Mouse (Mus musculus): ENCODE measurements around the gene Calcoco1. TPM values are rescaled to one million over a fixed set of nuclear protein-coding genes. Genes with fewer than 3 reads are reported as not detected.
A peak's percentile ranks its signal among the peaks of the same experiment; 100 is the strongest.

The Calcoco1 gene
- polyA plus RNA-seq (2016; fragmentation: Nextera tagmentation; extraction: Ambion mirVana), result 55.1 and 55.3 TPM in 2 replicates

DNA sequence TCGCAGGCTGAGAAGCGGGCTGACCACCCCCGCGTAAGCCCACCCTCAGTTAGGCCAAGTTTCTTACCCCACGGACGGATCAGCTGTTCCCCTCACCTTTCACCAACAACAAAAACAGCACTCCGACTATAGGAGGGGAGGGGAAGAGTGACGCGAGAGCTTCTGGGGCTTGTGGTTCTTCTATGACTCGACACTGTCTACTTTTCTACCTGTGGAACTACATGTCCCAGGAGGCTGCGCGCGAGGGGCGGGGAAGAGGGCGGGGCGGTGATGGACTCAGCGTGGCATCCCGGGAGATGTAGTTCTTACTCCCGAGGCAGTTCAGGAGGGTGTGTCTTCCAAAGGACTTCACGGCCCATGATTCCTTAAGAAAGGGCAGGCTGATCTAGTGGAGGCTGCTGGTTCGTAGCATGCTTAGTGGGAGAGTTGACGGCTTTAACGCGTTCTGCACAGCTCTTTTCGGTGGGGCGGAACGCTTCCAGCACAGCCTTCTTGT lies at the start of gene Calcoco1:
Gene Calcoco1 (minus strand): TSS at position 199 of the 496 bp plus-strand sequence.
- Histone ChIP-seq H3K9me3 (replicated peaks) (no peaks in the 10 kb centered on the region), H3K4me1 (replicated peaks) (peaks cover 19% of the 10 kb centered on the region), H3K4me2 (peak within 1 kb of the TSS; percentile 86), H3K36me3 (peaks cover 23% of the 10 kb centered on the region), H3K27me3 (replicated peaks) (no peaks in the 10 kb centered on the region; the same call in 1 of the 2 replicates), H3K9ac (peak within 1 kb of the TSS; percentile 72), H3K4me3 (peak within 1 kb of the TSS; percentile 74), H3K27ac (ENCODE audit: poor library complexity, severe bottlenecking) (peak within 1 kb of the TSS; percentile 83)
- WGBS, result under 1% methylated on average over 27 of the region's 27 CpGs
- ATAC-seq (ENCODE audit: insufficient number of reproducible peaks, low FRiP score), result peak; percentile 99

DNA sequence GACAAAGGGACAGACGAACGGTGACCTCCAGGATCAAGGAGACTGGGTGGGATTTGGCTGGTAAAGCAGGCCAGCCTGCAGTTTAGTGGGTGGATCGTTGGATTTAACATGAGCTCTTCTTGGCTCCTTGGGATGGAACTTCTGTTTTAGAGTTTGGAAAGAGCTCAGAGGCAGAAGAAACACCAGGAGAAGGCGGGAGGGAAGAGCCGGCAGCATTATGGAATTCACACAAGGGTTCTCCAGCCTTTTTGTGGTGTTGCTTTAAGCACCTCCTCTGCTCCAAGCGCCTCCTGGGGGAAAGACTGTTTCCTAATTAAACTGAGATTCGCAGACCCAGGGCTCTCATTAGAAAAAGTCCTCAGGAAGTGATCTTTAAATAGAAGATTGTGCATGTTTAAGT lies 48.9 kb upstream of the Calcoco1 start:
- 46% methylated on average over 7 of the region's 7 CpGs for WGBS
- Histone ChIP-seq H3K27me3 (replicated peaks) (peaks cover 54% of the 10 kb centered on the region), H3K4me1 (replicated peaks) (no peaks in the 10 kb centered on the region), H3K36me3 (no peaks in the 10 kb centered on the region), H3K9me3 (replicated peaks) (no peaks in the 10 kb centered on the region), H3K27ac (ENCODE audit: poor library complexity, severe bottlenecking) (no peak overlapping the region), H3K4me2 (no peak overlapping the region), H3K9ac (no peak overlapping the region), H3K4me3 (no peak overlapping the region)
- ATAC-seq (ENCODE audit: insufficient number of reproducible peaks, low FRiP score), result no peak

DNA sequence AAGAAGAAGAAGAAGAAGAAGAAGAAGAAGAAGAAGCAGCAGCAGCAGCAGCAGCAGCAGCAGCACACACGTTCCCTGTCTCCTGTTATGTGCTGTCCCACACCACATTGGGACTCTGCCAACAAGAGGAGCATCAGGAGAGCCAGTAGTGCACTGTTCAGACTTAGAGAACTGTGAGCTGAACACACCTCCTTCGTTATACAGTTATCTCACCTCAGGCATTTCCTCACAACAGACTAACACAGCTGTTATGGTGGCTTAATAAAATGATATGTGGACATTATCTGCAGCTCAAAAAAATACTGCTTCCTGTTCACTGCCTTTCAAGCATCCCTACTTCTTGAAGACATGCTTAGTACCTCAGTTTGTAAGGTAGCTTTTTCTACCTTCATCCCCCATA lies 43.2 kb upstream of the Calcoco1 start:
- Histone ChIP-seq H3K36me3 (no peaks in the 10 kb centered on the region), H3K27me3 (replicated peaks) (peaks cover 66% of the 10 kb centered on the region), H3K9ac (no peak overlapping the region), H3K4me1 (replicated peaks) (no peaks in the 10 kb centered on the region), H3K27ac (ENCODE audit: poor library complexity, severe bottlenecking) (no peak overlapping the region), H3K9me3 (replicated peaks) (no peaks in the 10 kb centered on the region), H3K4me3 (no peak overlapping the region), H3K4me2 (no peak overlapping the region)
- 38% methylated on average over 2 of the region's 2 CpGs for WGBS
- ATAC-seq (ENCODE audit: insufficient number of reproducible peaks, low FRiP score), result no peak

DNA sequence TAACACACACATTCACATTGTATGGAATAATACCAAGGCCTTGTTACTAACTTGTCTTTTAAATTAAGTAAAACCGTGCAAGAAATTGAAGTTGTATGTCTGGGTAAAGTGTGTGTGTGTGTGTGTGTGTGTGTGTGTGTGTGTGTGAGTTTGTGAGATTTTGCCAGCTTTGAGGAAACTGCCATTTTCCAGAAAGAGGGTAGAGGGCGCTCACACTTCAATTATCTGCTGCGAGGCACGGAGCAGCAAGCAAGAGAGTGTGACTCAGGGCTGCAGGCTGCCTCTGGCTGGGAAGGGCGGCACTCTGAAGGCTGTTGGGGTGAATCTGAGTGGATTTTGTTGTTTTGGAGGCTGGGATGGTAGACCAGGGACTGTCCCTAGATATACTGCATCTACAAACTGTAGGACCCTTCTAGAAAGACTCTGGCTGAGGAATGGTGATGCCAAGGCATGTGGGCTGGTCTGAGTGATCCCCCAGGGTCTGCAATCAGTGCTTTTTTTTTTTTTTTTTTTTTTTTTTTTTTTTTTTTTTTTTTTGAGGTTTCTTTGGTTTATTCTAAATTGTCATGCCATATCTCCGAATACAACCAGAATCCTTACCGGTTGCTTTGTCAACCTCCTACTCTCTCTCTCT lies 39.9 kb upstream of the Calcoco1 start:
- ATAC-seq (ENCODE audit: insufficient number of reproducible peaks, low FRiP score), result no peak; the same call in 1 of the 2 replicates
- Histone ChIP-seq H3K27me3 (replicated peaks) (peaks cover 80% of the 10 kb centered on the region), H3K9ac (no peak overlapping the region), H3K27ac (ENCODE audit: poor library complexity, severe bottlenecking) (no peak overlapping the region), H3K4me2 (no peak overlapping the region), H3K9me3 (replicated peaks) (peaks cover 5% of the 10 kb centered on the region; the same call in 1 of the 2 replicates), H3K36me3 (no peaks in the 10 kb centered on the region), H3K4me1 (replicated peaks) (no peaks in the 10 kb centered on the region), H3K4me3 (no peak overlapping the region)
- 7% methylated on average over 6 of the region's 7 CpGs for WGBS

GRCm38 (mm10) chr15:102757686-102758085 lies 35.7 kb upstream of the Calcoco1 start:
- Histone ChIP-seq H3K27ac (ENCODE audit: poor library complexity, severe bottlenecking) (no peak overlapping the region), H3K4me3 (no peak overlapping the region), H3K4me2 (no peak overlapping the region), H3K4me1 (replicated peaks) (no peaks in the 10 kb centered on the region), H3K9me3 (replicated peaks) (peaks cover 5% of the 10 kb centered on the region; the same call in 1 of the 2 replicates), H3K36me3 (no peaks in the 10 kb centered on the region), H3K9ac (no peak overlapping the region), H3K27me3 (replicated peaks) (peaks cover 90% of the 10 kb centered on the region)
- WGBS, result 88% methylated on average over 1 of the region's 1 CpGs
- ATAC-seq (ENCODE audit: insufficient number of reproducible peaks, low FRiP score), result no peak

DNA sequence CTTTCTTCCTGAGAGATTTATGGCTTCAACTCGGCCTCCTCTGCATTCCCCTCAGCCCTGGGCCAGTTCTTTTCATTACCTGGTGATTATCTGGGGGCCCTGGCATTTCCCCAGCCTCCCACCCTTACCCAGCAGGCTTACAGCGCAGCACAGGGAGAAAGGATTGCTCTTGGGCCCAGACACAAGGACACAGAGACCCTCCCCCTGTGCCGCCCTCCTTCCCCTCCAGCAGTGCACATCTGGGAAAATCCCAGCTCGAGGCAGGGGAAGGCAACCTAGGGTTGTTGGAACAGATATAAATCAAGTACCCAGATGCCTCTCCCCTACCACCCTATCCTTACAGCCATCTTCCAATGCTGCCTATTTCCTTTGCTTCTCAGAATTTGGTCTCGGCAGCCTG lies 33.1 kb upstream of the Calcoco1 start:
- Histone ChIP-seq H3K9me3 (replicated peaks) (peaks cover 5% of the 10 kb centered on the region; the same call in 1 of the 2 replicates), H3K36me3 (no peaks in the 10 kb centered on the region), H3K4me3 (no peak overlapping the region), H3K27ac (ENCODE audit: poor library complexity, severe bottlenecking) (no peak overlapping the region), H3K4me1 (replicated peaks) (no peaks in the 10 kb centered on the region), H3K27me3 (replicated peaks) (peaks cover 92% of the 10 kb centered on the region), H3K4me2 (no peak overlapping the region), H3K9ac (no peak overlapping the region)
- ATAC-seq (ENCODE audit: insufficient number of reproducible peaks, low FRiP score), result no peak
- WGBS, result 49% methylated on average over 5 of the region's 5 CpGs

DNA sequence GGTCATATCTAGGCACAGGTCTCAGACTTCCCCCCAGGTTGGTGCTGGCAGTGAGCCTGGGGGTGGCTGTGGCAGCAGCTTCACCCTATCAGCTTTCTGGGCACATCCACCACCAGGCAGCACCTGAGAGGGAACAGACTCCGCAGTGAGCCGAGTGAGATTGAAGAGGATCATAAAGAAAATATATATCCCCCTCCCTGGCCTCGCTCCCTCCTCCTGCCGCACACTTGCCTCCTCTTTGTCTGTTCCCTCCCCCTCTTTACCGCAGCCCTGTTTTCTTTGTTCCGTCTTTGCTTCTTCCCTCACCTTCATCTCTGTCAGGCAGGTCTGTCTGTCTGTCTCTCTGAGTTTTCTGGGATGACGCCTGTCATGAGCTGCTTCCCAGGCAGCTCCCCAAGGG lies 32.4 kb upstream of the Calcoco1 start:
- H3K36me3 ChIP-seq, result no peaks in the 10 kb centered on the region
- no peak overlapping the region for H3K4me3 ChIP-seq
- H3K4me1 ChIP-seq (replicated peaks), result 0 out of 2 replicates have a peak, but pooled peaks cover 2% of the 10 kb centered on the region
- peaks cover 5% of the 10 kb centered on the region; the same call in 1 of the 2 replicates for H3K9me3 ChIP-seq (replicated peaks)
- H3K27ac ChIP-seq (ENCODE audit: poor library complexity, severe bottlenecking), result no peak overlapping the region
- H3K9ac ChIP-seq, result no peak overlapping the region
- peaks cover 92% of the 10 kb centered on the region for H3K27me3 ChIP-seq (replicated peaks)
- WGBS, result 52% methylated on average over 7 of the region's 7 CpGs
- no peak overlapping the region for H3K4me2 ChIP-seq
- no peak for ATAC-seq (ENCODE audit: insufficient number of reproducible peaks, low FRiP score)

DNA sequence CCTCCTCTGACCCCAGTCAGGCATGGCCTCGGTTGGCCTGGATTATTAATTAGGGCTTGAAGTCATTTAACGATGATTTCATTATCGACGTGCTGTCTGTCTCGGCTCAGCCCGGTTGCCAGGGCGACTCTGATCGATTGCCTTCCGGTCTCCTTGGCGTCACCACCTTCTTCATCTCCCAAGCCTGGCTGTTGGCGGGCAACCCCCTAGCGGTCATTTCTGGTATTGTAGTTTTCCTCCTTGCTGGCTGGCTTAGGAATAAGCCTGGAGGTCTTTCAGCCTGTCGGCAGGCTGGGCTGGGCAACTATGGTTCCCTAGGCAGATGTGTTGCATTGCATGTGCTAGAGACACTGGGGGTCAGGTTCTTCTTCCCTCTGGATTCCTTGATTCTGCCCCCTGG lies 31.2 kb upstream of the Calcoco1 start:
- 9% methylated on average over 13 of the region's 13 CpGs for WGBS
- H3K9ac ChIP-seq, result no peak overlapping the region
- H3K36me3 ChIP-seq, result no peaks in the 10 kb centered on the region
- H3K9me3 ChIP-seq (replicated peaks), result peaks cover 5% of the 10 kb centered on the region; the same call in 1 of the 2 replicates
- H3K27ac ChIP-seq (ENCODE audit: poor library complexity, severe bottlenecking), result no peak overlapping the region
- no peak for ATAC-seq (ENCODE audit: insufficient number of reproducible peaks, low FRiP score)
- 0 out of 2 replicates have a peak, but pooled peaks cover 2% of the 10 kb centered on the region for H3K4me1 ChIP-seq (replicated peaks)
- H3K27me3 ChIP-seq (replicated peaks), result peaks cover 92% of the 10 kb centered on the region
- no peak overlapping the region for H3K4me2 ChIP-seq
- no peak overlapping the region for H3K4me3 ChIP-seq

- 67% methylated on average over 1 of the region's 1 CpGs for WGBS
- peaks cover 97% of the 10 kb centered on the region for H3K27me3 ChIP-seq (replicated peaks)
- no peak overlapping the region for H3K4me3 ChIP-seq
- no peaks in the 10 kb centered on the region for H3K9me3 ChIP-seq (replicated peaks)
- H3K27ac ChIP-seq (ENCODE audit: poor library complexity, severe bottlenecking), result no peak overlapping the region
- no peaks in the 10 kb centered on the region for H3K36me3 ChIP-seq
- no peak overlapping the region for H3K9ac ChIP-seq
- ATAC-seq (ENCODE audit: insufficient number of reproducible peaks, low FRiP score), result no peak
- H3K4me1 ChIP-seq (replicated peaks), result peaks cover 5% of the 10 kb centered on the region
- no peak overlapping the region for H3K4me2 ChIP-seq
Observed at GRCm38 (mm10) chr15:102752164-102752563, 30.2 kb upstream of the Calcoco1 start.

GRCm38 (mm10) chr15:102750241-102750640 lies 28.3 kb upstream of the Calcoco1 start:
- ATAC-seq (ENCODE audit: insufficient number of reproducible peaks, low FRiP score), result no peak
- no peaks in the 10 kb centered on the region for H3K9me3 ChIP-seq (replicated peaks)
- peaks cover 99% of the 10 kb centered on the region for H3K27me3 ChIP-seq (replicated peaks)
- H3K36me3 ChIP-seq, result no peaks in the 10 kb centered on the region
- peaks cover 15% of the 10 kb centered on the region for H3K4me1 ChIP-seq (replicated peaks)
- WGBS, result 55% methylated on average over 5 of the region's 5 CpGs
- H3K4me3 ChIP-seq, result no peak overlapping the region
- H3K4me2 ChIP-seq, result no peak overlapping the region
- no peak overlapping the region for H3K9ac ChIP-seq
- no peak overlapping the region for H3K27ac ChIP-seq (ENCODE audit: poor library complexity, severe bottlenecking)

DNA sequence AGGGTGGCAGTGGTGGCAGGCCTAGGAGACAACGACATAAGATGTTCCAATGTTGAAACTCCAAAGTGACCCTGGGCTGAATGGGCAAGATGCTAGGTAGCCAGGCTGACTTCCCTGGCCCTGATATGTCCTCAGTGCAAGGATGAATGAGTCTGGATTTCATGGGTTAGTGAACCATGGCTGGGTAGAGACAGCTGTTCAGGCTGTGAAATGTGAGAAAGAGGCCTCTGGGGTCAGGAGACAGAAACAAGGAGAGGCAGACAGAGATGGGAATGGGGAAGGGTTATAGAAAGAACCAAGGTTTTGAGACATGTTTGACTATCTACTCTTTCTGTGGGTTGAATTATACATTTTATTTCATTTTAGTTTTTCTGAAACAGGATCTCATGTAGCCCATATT lies 27.1 kb upstream of the Calcoco1 start:
- peaks cover 99% of the 10 kb centered on the region for H3K27me3 ChIP-seq (replicated peaks)
- no peak overlapping the region for H3K9ac ChIP-seq
- ATAC-seq (ENCODE audit: insufficient number of reproducible peaks, low FRiP score), result no peak
- no peak overlapping the region for H3K4me2 ChIP-seq
- no peak overlapping the region for H3K4me3 ChIP-seq
- no peak overlapping the region for H3K27ac ChIP-seq (ENCODE audit: poor library complexity, severe bottlenecking)
- H3K36me3 ChIP-seq, result no peaks in the 10 kb centered on the region
- peaks cover 15% of the 10 kb centered on the region for H3K4me1 ChIP-seq (replicated peaks)
- no peaks in the 10 kb centered on the region for H3K9me3 ChIP-seq (replicated peaks)
- 85% methylated on average over 1 of the region's 1 CpGs for WGBS

All from heart, embryonic 12.5 days (tissue).